Mouse (Mus musculus) ES-E14 (cell line): ENCODE data around the gene Minpp1.

ENCODE experiments used
- MAFK ChIP-seq: IDR thresholded peaks from 2 replicates; pipeline ENCODE4 v1.6.1; 2014; ENCODE audit warnings: mild to moderate bottlenecking, low read depth, low read length, inconsistent platforms; ENCODE audit not compliant: insufficient read depth
- ZC3H11A ChIP-seq: IDR thresholded peaks from 2 replicates; pipeline ENCODE4 v1.6.1; 2012; ENCODE audit warnings: low read depth, mild to moderate bottlenecking, inconsistent platforms, low read length, borderline replicate concordance

DNA sequence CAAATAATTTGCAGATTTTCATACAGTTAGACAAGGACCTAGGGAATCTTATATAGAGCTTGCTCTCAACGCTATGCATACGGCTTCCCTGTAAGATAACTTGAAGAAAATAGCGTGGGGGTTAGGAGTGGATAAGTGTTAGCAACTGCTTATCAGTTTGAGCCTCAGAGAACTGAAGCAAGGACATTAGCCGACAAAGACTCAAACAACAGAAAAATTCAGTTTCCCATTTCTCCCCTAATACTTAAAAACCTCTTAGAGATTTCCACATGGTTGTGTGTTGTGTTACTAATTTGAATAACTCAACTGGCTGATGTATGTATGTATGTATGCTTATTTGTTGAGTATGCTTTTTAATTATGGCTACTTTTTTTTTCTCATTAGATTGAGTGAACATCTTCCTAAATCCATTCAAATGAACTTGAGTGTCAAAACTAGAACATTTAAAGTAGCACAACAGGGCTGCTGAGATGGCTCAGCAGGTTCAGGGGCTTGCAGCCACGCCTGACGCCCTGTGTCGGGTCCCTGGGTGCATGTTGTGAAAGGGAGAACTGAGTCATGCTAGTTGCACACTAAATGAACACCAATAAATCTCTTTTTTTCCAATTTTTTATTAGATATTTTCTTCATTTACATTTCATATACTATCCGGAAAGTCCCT lies 2.2 kb downstream of the Minpp1 start:
- TF ChIP-seq ZC3H11A: no peak
- TF ChIP-seq MAFK: no peak
